Mouse (Mus musculus) kidney, adult 2 months (tissue): Measurements from ENCODE around the gene Carmil1. TPM values are rescaled to one million over a fixed set of nuclear protein-coding genes. Genes with fewer than 3 reads are reported as not detected.

ENCODE experiments used
- DNase-seq: peaks from one replicate; pipeline ENCODE4 v3.0.0; 2021
- H3K27ac ChIP-seq: fragments of 200-500 bp; 2 replicates; pipeline ENCODE4 v1.5.1; 2012; ENCODE audit warnings: low read depth, low read length, control low read depth, inconsistent platforms; ENCODE audit not compliant: insufficient read depth
- H3K27me3 ChIP-seq: fragments of 200-500 bp; replicated peaks from 2 replicates; pipeline ENCODE4 v1.6.1; 2012; ENCODE audit warnings: mild to moderate bottlenecking, moderate library complexity, low read length, inconsistent platforms; ENCODE audit not compliant: control insufficient read depth, insufficient read depth
- H3K36me3 ChIP-seq: fragments of 200-500 bp; 2 replicates; pipeline ENCODE4 v1.6.1; 2012; ENCODE audit warnings: mild to moderate bottlenecking, moderate library complexity, low read length, inconsistent platforms; ENCODE audit not compliant: control insufficient read depth, insufficient read depth
- H3K4me1 ChIP-seq: fragments of 200-500 bp; 2 replicates; pipeline ENCODE4 v1.6.1; 2011; ENCODE audit warnings: low read length; ENCODE audit not compliant: control insufficient read depth, insufficient read depth
- H3K4me3 ChIP-seq: fragments of 200-500 bp; 2 replicates; pipeline ENCODE4 v1.5.1; 2011; ENCODE audit warnings: mild to moderate bottlenecking, low read depth, low read length, control low read depth; ENCODE audit not compliant: insufficient read depth
- CTCF ChIP-seq: fragments of 200-500 bp; conservative IDR thresholded peaks from 2 replicates; pipeline ENCODE4 v1.5.1; 2011; ENCODE audit warnings: low read depth, mild to moderate bottlenecking, control low read depth, low read length, moderate library complexity, mixed read lengths; ENCODE audit not compliant: insufficient read depth, insufficient read length
- POLR2A ChIP-seq: fragments of 200-500 bp; IDR thresholded peaks from one replicate; pipeline ENCODE4 v1.6.1; 2011; ENCODE audit warnings: low read depth, low read length, control low read depth
- WGBS: fragments of 180-500 bp; shearing (Covaris S2); methylation state at CpG from one replicate; pipeline ENCODE4 v1.1.7; 2018; 5-methylcytosine and 5-hydroxymethylcytosine counted together
- polyA plus RNA-seq: library from polyadenylated mRNA; depleted of rRNA; stranded (reverse); fragments of >200 nt; gene quantifications from 2 replicates; pipeline ENCODE4 v1.2.3, GENCODE M21; 2012

Carmil1 gene
- polyA plus RNA-seq, 1 experiment, result 7.7 TPM

DNA sequence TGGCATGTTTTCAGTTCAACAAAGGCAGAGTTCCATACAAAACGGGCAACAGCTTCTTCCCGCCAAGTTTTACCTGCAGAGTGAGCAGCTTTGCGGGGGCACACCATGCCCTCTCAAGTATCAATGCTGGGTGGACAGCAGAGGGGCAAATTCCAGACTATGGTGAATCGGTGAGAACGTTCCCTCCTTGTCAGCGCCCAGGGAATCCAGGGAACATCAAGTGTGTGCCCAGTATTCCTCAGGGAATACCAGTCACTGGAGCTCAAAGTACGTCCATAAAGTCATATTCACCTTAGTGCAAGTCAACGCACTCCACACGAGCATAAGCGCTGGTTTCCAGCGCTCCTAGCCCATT lies 1.2 kb downstream of the Carmil1 start:
- peak overlapping the region; percentile 72; the same call in 1 of the 2 replicates for H3K4me3 ChIP-seq
- H3K27ac ChIP-seq, result no peak overlapping the region; the same call in 1 of the 2 replicates
- no peak for DNase-seq
- TF ChIP-seq CTCF (no peak), POLR2A (no peak)
- H3K36me3 ChIP-seq, result no peaks in the 10 kb centered on the region
- H3K27me3 ChIP-seq, result no peaks in the 10 kb centered on the region
- WGBS, result 44% methylated on average over 11 of the region's 11 CpGs
- no peaks in the 10 kb centered on the region for H3K4me1 ChIP-seq

DNA sequence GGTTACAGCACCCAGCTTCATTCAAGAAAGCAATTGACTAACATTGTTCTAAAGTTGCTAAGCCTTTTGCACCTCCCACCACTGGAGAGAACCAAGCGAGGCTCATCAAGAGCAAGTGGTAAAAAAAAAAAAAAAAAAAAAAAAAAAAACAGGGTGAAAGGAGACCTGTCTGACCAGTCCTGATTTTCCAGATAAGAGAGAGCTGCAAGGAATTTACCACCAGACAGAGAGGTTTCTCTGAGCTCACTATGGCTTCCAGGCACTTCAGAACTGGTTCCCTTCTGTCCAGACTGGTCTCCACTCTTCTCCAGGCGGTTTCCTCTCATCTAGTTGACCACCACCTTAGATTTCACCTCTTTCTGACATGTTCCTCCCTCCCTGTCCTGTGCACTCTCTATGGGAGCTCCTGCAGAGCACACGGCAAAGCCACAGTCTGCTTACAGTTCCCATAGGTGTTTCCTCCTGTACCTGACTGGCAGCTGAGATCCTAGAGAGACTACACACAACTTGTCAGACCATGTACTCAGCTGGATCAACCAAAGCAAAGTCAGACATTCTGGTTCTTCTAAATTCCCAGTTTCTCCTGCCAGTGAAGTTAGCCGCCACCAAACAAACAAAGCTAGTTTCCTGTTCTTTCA lies 7.7 kb downstream of the Carmil1 start:
- H3K4me3 ChIP-seq, result no peak overlapping the region
- 74% methylated on average over 4 of the region's 4 CpGs for WGBS
- no peaks in the 10 kb centered on the region for H3K27me3 ChIP-seq
- no peak overlapping the region for H3K27ac ChIP-seq
- TF ChIP-seq POLR2A, result no peak
- no peak for TF ChIP-seq CTCF
- H3K4me1 ChIP-seq, result peaks cover 9% of the 10 kb centered on the region; the same call in 1 of the 2 replicates
- no peaks in the 10 kb centered on the region; the same call in 1 of the 2 replicates for H3K36me3 ChIP-seq
- no peak for DNase-seq

DNA sequence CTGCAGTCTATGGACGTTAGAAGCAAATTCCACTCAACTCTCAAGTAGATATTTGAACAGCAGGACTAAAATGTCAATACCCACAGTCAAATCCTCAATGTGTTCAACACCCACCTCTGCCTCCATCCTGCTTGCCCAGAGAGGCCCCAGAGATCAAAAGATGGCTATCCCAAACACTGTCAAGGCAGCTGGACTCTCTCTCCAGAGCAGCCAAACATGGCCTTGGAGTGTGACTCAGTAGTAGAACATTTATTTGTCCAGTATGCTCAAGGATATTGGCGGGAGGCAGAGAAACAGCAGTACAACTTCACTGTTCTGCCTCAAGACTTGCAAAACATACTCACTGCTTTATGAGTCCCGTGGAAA lies 11.5 kb downstream of the Carmil1 start:
- H3K4me3 ChIP-seq, result no peak overlapping the region
- TF ChIP-seq POLR2A, result no peak
- no peaks in the 10 kb centered on the region for H3K27me3 ChIP-seq
- 77% methylated on average over 3 of the region's 3 CpGs for WGBS
- no peak for DNase-seq
- H3K36me3 ChIP-seq, result no peaks in the 10 kb centered on the region; the same call in 1 of the 2 replicates
- no peak overlapping the region for H3K27ac ChIP-seq
- H3K4me1 ChIP-seq, result peaks cover 9% of the 10 kb centered on the region; the same call in 1 of the 2 replicates

DNA sequence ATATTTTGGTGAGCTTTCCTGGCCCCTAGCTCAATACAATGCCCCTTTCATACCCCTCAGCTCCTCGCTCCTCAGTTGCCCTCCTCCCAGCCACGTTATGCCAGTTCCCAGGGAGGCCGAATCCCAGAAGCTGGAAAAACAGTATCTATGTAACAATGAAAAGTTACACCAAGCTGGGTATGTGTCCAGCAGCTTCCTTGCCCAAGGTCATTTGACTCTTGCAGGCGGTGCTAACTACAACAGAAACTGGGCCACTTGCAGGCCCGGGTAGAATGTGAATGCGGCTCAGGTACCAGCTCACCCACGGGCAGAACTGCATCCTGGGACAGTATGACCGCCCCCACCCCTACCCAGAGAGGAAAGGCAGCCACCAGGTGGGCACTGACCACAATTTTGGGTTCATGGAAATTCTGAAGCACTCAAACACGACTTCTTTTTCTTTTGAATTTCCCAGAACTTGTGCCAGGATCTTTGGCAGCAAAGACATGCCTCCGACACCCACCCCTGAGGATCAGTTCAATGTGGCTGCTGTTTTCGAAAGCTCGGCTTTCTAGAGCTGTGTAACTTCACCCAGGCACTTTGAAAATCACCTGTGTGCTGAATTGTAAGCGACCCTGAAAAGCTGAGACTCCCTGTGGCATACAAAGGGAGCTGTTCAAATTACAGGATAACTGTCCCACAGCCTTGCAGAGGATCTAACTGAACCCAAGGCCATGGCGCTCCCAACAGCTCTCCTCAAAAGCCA lies 12.1 kb downstream of the Carmil1 start:
- Histone ChIP-seq H3K4me3 (no peak overlapping the region), H3K27me3 (no peaks in the 10 kb centered on the region), H3K36me3 (no peaks in the 10 kb centered on the region; the same call in 1 of the 2 replicates), H3K27ac (peak overlapping the region; percentile 47; the same call in 1 of the 2 replicates), H3K4me1 (peaks cover 9% of the 10 kb centered on the region; the same call in 1 of the 2 replicates)
- 70% methylated on average over 14 of the region's 14 CpGs for WGBS
- DNase-seq, result no peak
- TF ChIP-seq POLR2A, result no peak

DNA sequence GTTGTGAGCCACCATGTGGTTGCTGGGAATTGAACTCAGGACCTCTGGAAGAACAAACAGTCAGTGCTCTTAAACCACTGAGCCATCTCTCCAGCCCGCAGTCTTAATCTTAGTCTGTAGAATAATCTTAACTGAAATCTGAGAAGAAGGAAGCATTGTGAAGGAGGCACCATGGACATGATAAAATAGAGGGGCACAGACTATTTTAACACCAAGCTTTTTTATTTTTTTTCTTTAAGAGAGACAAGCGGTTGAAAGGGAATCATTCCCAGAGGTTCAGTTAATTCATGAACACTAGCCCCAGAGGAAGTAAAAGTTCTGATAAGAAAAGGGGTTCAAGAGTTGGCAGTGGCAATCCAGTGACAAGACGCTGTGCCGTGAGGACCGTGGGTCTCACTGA lies 15.8 kb downstream of the Carmil1 start:
- TF ChIP-seq CTCF (no peak), POLR2A (no peak)
- H3K4me1 ChIP-seq, result peaks cover 17% of the 10 kb centered on the region; the same call in 1 of the 2 replicates
- H3K4me3 ChIP-seq, result no peak overlapping the region
- no peaks in the 10 kb centered on the region for H3K36me3 ChIP-seq
- no peak for DNase-seq
- H3K27ac ChIP-seq, result no peak overlapping the region
- whole genome bisulfite sequencing, result 94% methylated on average over 5 of the region's 5 CpGs
- no peaks in the 10 kb centered on the region for H3K27me3 ChIP-seq

DNA sequence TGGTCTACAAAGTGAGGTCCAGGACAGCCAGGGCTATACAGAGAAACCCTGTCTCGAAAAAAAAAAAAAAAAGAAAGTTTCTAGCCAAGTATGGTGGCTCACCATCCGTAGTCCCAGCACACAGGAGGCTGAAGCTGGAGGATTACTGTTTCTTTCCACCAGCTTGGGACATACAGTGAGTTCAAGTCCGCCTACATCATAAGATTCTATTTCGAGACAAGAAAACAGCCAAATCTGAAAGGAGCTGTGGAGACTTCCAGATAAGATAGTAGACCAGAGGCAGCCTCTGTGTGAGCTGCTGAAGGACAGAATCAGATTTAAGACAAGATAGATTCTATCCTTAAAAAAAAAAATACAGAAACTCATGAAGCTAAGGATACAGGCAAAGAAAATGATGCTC lies 17.0 kb downstream of the Carmil1 start:
- no peaks in the 10 kb centered on the region for H3K27me3 ChIP-seq
- WGBS, result 90% methylated on average over 4 of the region's 4 CpGs
- H3K27ac ChIP-seq, result no peak overlapping the region
- peaks cover 12% of the 10 kb centered on the region; the same call in 1 of the 2 replicates for H3K4me1 ChIP-seq
- no peak overlapping the region for H3K4me3 ChIP-seq
- no peaks in the 10 kb centered on the region for H3K36me3 ChIP-seq
- TF ChIP-seq CTCF (no peak), POLR2A (no peak)
- no peak for DNase-seq

DNA sequence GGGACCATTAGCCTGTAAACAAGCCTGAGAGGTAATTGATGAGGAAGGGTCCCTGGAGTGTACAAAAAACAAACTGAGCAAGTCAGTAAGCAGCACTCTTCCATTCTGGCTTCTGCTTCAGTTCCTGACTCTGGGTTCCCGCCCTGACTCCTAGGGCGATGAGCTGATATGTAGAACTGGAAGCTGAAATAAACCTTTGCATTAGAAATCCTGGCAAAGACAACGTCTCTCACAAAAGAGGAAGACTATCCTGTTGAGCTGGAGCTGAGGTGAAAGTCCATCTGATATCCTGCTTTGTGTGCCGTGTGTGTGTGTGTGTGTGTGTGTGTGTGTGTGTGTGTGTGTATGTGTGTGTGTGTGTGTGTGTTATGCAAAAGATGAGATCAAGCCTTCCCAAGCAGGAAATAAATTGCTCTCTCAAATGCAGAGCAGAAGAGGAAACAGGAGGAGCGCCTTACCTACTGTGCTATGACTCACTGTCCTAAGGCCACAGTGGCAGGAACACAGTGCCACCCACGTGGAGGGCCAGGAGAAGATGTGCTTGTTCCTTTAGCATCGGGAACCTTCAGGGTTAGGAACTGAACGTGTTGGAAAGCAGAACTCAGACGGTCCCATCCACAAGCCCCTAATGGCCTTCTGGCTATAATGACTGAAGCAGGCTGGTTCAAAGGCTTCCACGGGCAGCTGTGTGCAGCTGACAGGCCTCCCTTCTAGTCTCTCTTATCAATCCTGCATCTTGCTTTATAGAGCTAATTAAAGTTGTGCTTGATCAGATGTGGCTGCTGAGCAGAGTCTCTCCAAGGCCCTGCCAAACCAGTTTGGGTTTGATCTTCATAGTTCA lies 19.6 kb downstream of the Carmil1 start:
- WGBS, result 51% methylated on average over 10 of the region's 10 CpGs
- Histone ChIP-seq H3K36me3 (no peaks in the 10 kb centered on the region), H3K4me3 (no peak overlapping the region), H3K4me1 (peaks cover 14% of the 10 kb centered on the region; the same call in 1 of the 2 replicates), H3K27me3 (no peaks in the 10 kb centered on the region), H3K27ac (no peak overlapping the region)
- TF ChIP-seq CTCF, result no peak
- no peak for TF ChIP-seq POLR2A
- no peak for DNase-seq
